Mouse (Mus musculus): Measurements from ENCODE around the gene Lrfn1. TPM values are rescaled to one million over a fixed set of nuclear protein-coding genes. Genes with fewer than 3 reads are reported as not detected.

Gene Lrfn1
- polyA plus RNA-seq (2014; fragmentation: Illumina TruSeq; extraction: RNeasy Lipid Tissue Mini Kit (QIAGEN cat#74804); ENCODE audit: low read depth, low replicate concordance) = 0.58 TPM

GRCm38 (mm10) chr7:28451531-28452360 lies at the start of gene Lrfn1:
TSS of gene Lrfn1 (plus strand) at chr7:28451980.

GRCm38 (mm10) chr7:28436932-28437570 lies 14.7 kb upstream of the Lrfn1 start, which contains the start of gene Gmfg:
TSS of gene Gmfg (plus strand) at chr7:28437447.

DNA sequence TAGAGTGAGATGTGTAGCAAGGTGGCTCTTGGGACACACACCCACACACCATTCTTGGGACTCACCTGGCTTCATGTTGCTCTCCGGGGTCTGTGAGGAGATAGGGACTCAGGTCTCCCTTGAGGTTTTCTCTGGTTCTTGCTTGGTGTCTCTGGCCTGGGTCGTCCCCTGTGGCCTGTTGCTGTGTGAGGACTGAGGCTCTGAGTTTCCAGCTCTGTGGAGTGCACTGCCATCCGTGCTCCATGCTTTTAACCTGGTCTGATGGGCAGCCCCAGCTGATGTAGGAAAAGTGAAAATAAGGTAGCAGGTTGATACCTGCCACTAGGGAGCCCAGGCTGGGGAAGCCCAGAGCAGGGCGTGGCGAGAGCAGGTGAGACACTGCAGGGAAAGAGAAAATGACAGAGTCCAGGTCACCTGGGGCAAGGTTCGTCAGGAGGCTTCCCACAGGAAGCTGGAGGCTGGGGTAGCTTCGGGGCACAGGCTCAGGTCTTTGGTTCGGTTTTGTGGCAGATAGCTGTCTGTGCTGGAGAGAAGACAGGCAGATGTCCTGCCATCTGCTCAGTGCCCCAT lies 58.7 kb downstream of the Lrfn1 start, which contains the start of gene Ifnl2:
Ifnl2 (minus strand) TSS at position 51 of the 570 bp plus-strand sequence.

Other genes starting within 250 kb of the Lrfn1 start
- 23.3 TPM for gene Eid2, start 184.1 kb upstream of the Lrfn1 start, polyA plus RNA-seq (2014; fragmentation: Illumina TruSeq; extraction: RNeasy Lipid Tissue Mini Kit (QIAGEN cat#74804); ENCODE audit: low read depth, low replicate concordance)
- 17.0 TPM for gene Eid2b, start 174.2 kb upstream of the Lrfn1 start, polyA plus RNA-seq (2014; fragmentation: Illumina TruSeq; extraction: RNeasy Lipid Tissue Mini Kit (QIAGEN cat#74804); ENCODE audit: low read depth, low replicate concordance)
- gene Selenov, start 160.8 kb upstream of the Lrfn1 start, polyA plus RNA-seq (2014; fragmentation: Illumina TruSeq; extraction: RNeasy Lipid Tissue Mini Kit (QIAGEN cat#74804); ENCODE audit: low read depth, low replicate concordance) = not detected
- not detected for gene Dll3, start 149.7 kb upstream of the Lrfn1 start, polyA plus RNA-seq (2014; fragmentation: Illumina TruSeq; extraction: RNeasy Lipid Tissue Mini Kit (QIAGEN cat#74804); ENCODE audit: low read depth, low replicate concordance)
- 11.4 TPM for gene Timm50, start 139.9 kb upstream of the Lrfn1 start, polyA plus RNA-seq (2014; fragmentation: Illumina TruSeq; extraction: RNeasy Lipid Tissue Mini Kit (QIAGEN cat#74804); ENCODE audit: low read depth, low replicate concordance)
- gene Supt5, start 113.2 kb upstream of the Lrfn1 start, polyA plus RNA-seq (2014; fragmentation: Illumina TruSeq; extraction: RNeasy Lipid Tissue Mini Kit (QIAGEN cat#74804); ENCODE audit: low read depth, low replicate concordance) = 52.4 TPM
- 162 TPM for gene Rps16, start 101.3 kb upstream of the Lrfn1 start, polyA plus RNA-seq (2014; fragmentation: Illumina TruSeq; extraction: RNeasy Lipid Tissue Mini Kit (QIAGEN cat#74804); ENCODE audit: low read depth, low replicate concordance)
- gene Plekhg2, start 79.4 kb upstream of the Lrfn1 start, polyA plus RNA-seq (2014; fragmentation: Illumina TruSeq; extraction: RNeasy Lipid Tissue Mini Kit (QIAGEN cat#74804); ENCODE audit: low read depth, low replicate concordance) = 2.1 TPM
- gene Zfp36, start 71.7 kb upstream of the Lrfn1 start, polyA plus RNA-seq (2014; fragmentation: Illumina TruSeq; extraction: RNeasy Lipid Tissue Mini Kit (QIAGEN cat#74804); ENCODE audit: low read depth, low replicate concordance) = 16.1 TPM
- gene Med29, start 59.3 kb upstream of the Lrfn1 start, polyA plus RNA-seq (2014; fragmentation: Illumina TruSeq; extraction: RNeasy Lipid Tissue Mini Kit (QIAGEN cat#74804); ENCODE audit: low read depth, low replicate concordance) = 2.2 TPM
- 67.0 TPM for gene Paf1, start 59.0 kb upstream of the Lrfn1 start, polyA plus RNA-seq (2014; fragmentation: Illumina TruSeq; extraction: RNeasy Lipid Tissue Mini Kit (QIAGEN cat#74804); ENCODE audit: low read depth, low replicate concordance)
- 7.7 TPM for gene Gmfg, start 14.5 kb upstream of the Lrfn1 start, polyA plus RNA-seq (2014; fragmentation: Illumina TruSeq; extraction: RNeasy Lipid Tissue Mini Kit (QIAGEN cat#74804); ENCODE audit: low read depth, low replicate concordance)
- gene Ifnl2, start 58.5 kb downstream of the Lrfn1 start, polyA plus RNA-seq (2014; fragmentation: Illumina TruSeq; extraction: RNeasy Lipid Tissue Mini Kit (QIAGEN cat#74804); ENCODE audit: low read depth, low replicate concordance) = not detected
- not detected for gene Ifnl3, start 70.9 kb downstream of the Lrfn1 start, polyA plus RNA-seq (2014; fragmentation: Illumina TruSeq; extraction: RNeasy Lipid Tissue Mini Kit (QIAGEN cat#74804); ENCODE audit: low read depth, low replicate concordance)
- gene Sycn, start 88.9 kb downstream of the Lrfn1 start, polyA plus RNA-seq (2014; fragmentation: Illumina TruSeq; extraction: RNeasy Lipid Tissue Mini Kit (QIAGEN cat#74804); ENCODE audit: low read depth, low replicate concordance) = not detected
- gene Nccrp1, start 95.3 kb downstream of the Lrfn1 start, polyA plus RNA-seq (2014; fragmentation: Illumina TruSeq; extraction: RNeasy Lipid Tissue Mini Kit (QIAGEN cat#74804); ENCODE audit: low read depth, low replicate concordance) = not detected
- gene Samd4b, start 146.2 kb downstream of the Lrfn1 start, polyA plus RNA-seq (2014; fragmentation: Illumina TruSeq; extraction: RNeasy Lipid Tissue Mini Kit (QIAGEN cat#74804); ENCODE audit: low read depth, low replicate concordance) = 17.6 TPM
- 2.2 TPM for gene Pak4, start 146.2 kb downstream of the Lrfn1 start, polyA plus RNA-seq (2014; fragmentation: Illumina TruSeq; extraction: RNeasy Lipid Tissue Mini Kit (QIAGEN cat#74804); ENCODE audit: low read depth, low replicate concordance)
- not detected for gene Acp7, start 179.4 kb downstream of the Lrfn1 start, polyA plus RNA-seq (2014; fragmentation: Illumina TruSeq; extraction: RNeasy Lipid Tissue Mini Kit (QIAGEN cat#74804); ENCODE audit: low read depth, low replicate concordance)
- 0.29 TPM for gene Fbxo27, start 240.9 kb downstream of the Lrfn1 start, polyA plus RNA-seq (2014; fragmentation: Illumina TruSeq; extraction: RNeasy Lipid Tissue Mini Kit (QIAGEN cat#74804); ENCODE audit: low read depth, low replicate concordance)

All from adrenal gland, adult 10 weeks (tissue).